Mouse (Mus musculus) granulocyte monocyte progenitor cell, adult 5-6 weeks (primary cell): ENCODE measurements around the gene Fanca. TPM values are rescaled to one million over a fixed set of nuclear protein-coding genes. Genes with fewer than 3 reads are reported as not detected.
A peak's percentile ranks its signal among the peaks of the same experiment; 100 is the strongest.
"Not testable (repeated sequence)": the region's sequence is repeated elsewhere in the genome, so short reads cannot be mapped to it uniquely, and the experiment has no call there.

Source experiments
- ATAC-seq: replicated peaks from 2 replicates; pipeline ENCODE4 v1.8.0; 2016; ENCODE audit warnings: mild to moderate bottlenecking, moderate TSS enrichment, inconsistent platforms; ENCODE audit not compliant: poor library complexity, severe bottlenecking
- total RNA-seq, 2 experiments: library from RNA; stranded (forward) in 1 of 2; stranded (reverse) in 1 of 2; fragments of 200-712, 200-1000 nt in 1 of 2; fragments of >200 nt in 1 of 2; fragmentation: Nextera tagmentation in 1 of 2; gene quantifications; 2 replicates each; pipeline ENCODE4 v1.2.3; 2014 to 2017

Fanca gene
- total RNA-seq, 2 experiments from 2014 or later, result 30.2 to 70.0 TPM

DNA sequence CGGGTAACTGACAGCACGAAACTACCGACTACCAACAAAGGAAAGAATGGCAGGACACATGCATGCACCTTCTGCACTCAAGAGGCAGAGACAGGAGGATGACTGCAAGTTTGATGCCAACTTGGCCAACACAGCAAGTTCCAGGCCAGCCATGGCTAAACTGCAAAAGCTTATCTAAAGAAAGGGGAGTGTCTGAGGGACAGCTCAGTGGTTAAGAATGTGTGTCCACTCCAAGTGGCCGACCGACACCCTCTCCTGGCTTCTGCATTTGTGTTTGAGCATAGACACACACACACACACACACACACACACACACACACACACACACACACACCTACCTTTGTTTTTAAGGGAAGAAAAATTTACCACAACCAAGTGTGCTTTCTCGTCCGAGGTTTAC lies 39.9 kb downstream of the Fanca start:
- ATAC-seq, result no peak

DNA sequence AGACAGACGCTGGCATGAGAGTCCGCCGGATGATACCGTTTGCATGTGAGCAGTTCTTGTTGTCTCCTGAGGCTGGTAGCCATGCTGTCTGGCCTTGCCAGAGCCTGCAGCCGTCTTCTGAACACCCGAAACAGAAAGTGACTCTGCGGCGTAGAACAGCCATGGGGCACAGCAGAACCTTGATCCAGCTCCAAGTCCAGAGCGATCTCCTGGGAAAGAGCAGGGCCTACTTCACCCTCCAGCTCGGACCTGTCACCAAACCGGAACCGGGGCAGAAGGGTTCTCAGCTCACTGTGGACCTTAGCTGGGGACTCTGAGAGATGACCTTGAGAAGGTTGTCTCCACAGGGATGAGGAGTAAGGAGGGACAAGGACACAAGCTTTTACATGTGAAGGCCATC lies 43.3 kb downstream of the Fanca start:
- ATAC-seq, result no peak

GRCm38 (mm10) chr8:123274447-123274846 lies 43.9 kb downstream of the Fanca start:
- ATAC-seq, result no peak

GRCm38 (mm10) chr8:123271901-123272300 lies 46.5 kb downstream of the Fanca start:
- no peak for ATAC-seq

GRCm38 (mm10) chr8:123271147-123271546 lies 47.2 kb downstream of the Fanca start:
- no peak for ATAC-seq

DNA sequence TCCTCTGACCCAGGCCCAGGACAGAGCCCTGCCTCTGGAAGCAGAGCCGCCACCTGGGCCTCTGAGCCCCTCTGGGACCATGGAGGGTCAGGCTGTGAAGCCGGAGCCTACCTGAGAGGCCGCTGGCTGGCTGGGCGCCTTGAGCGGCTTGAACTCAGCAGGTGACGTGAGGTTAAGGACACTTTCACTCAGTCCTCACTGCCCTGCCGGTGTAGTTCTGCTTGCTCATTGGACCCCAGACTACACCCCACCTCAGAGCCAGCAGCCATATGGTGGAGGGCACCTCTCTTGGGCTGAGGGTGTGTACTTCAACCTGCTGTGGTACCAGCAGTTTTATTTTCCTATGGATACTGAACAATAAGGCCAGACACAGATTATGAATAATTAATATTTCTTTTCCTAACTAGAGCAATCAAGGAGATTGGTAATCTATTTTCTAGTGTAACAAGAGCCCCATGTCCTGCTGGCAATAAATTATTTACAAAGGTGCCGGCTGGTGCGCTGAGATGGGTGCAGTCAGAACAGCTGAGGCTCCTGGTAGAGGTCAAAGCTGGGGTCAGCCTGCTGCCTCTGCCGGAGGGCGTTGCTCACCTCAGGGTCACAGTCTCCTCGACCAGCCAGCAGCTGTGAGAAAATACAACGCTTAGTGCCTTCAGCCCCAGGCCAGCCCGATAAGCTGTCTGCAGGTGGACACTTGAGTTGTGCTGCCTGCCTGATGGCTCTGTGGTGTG lies 50.3 kb downstream of the Fanca start:
- no peak for ATAC-seq

- ATAC-seq, result not testable (repeated sequence)
Measured at GRCm38 (mm10) chr8:123257593-123257992, 60.8 kb downstream of the Fanca start.

DNA sequence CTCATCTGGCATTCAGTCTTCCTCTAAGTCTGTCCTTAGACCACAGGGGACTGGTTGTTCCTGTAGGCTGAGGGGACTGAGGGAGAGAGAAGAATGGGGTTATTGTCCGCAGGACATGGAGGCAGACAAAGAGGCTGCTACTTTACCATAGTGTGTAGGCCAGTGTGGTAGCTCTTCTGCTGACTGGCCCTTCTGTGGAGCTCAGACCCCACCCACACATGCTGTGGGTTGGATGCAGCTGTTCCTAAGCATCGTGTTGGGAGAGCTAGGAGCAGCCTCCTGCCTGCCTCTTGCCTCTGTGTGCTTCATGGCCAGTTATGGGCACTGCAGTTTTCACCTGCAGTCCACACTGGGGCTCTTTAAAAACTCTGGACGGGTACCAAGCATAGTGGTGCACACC lies 61.3 kb downstream of the Fanca start:
- ATAC-seq, result no peak

- no peak for ATAC-seq
Measured at GRCm38 (mm10) chr8:123255170-123255569, 63.2 kb downstream of the Fanca start.

GRCm38 (mm10) chr8:123254099-123254885 lies 64.1 kb downstream of the Fanca start, which contains the start of the genes Zfp276 and Vps9d1:
TSS of gene Zfp276 (plus strand) at chr8:123254195.
TSS of gene Vps9d1 (minus strand) at chr8:123254348.
- ATAC-seq, result peak; percentile 85

DNA sequence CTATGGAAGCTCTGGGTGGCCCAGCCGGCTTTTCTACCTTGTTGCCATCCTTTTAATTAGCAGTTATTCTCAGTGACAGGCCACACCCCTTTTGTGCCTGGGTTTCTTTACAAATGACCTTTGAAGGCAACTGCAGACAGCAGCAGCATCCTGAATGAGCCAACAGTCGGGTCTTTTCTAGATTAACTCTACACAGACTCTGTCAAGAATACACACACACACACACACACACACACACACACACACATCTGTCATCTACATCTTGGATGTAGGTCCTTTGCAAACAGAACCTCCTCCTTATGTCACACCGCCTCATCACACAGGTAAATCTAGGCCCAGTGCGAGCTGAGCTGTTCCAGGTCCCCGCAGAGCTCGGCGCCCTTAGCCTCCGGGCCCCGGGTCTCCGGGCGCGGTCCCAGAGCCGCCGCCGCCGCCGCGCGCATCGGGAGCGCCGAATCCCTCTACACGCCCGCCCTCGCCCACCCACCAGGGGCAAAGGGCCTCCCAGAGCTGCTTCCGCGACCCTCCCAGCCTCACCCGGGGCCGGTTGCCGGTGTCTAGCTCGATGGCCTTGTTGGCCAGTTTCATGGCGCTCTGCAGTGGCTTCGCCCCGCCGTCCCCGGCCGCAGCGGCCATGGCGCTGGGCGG lies 64.8 kb downstream of the Fanca start:
- ATAC-seq, result no peak

DNA sequence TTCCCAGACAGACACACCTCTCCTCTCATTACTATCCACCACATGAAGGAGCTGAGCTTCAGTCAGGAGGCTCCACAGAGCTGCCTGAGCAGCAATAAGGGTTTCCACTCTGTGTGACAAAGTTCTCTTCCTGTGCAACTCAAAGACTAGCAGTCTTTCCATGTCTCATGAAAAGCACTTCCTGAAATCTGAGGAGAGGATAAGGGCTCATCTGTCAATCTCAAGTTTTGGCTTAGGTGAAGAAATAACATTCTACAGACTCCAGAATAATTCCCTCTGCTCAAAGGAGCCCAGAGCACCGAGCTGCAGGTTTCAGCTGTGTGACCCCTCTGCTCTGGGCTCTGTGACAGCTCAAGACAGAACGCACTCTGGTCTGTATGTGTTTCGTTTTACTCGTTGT lies 65.5 kb downstream of the Fanca start:
- ATAC-seq, result peak; percentile 28; the same call in 1 of the 2 replicates

DNA sequence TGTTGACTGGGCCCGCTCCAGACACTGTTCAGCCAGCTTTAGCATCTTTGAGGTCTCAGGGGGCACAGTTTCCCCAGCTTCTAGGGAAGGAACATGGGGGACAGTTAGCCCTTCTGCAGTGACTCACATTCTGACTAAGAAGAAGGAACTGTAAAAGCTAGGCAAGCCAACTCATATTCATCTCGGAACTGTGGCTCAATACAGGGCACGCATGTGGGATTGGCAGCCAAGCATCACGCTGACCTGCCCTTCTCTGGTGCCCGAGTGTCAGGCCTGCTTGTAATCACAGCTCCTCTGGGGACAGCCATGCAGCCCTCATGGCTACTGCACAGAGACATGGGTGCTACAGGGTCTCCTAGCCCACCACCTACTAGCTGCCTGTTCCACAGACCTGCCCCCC lies 67.4 kb downstream of the Fanca start:
- no peak for ATAC-seq

DNA sequence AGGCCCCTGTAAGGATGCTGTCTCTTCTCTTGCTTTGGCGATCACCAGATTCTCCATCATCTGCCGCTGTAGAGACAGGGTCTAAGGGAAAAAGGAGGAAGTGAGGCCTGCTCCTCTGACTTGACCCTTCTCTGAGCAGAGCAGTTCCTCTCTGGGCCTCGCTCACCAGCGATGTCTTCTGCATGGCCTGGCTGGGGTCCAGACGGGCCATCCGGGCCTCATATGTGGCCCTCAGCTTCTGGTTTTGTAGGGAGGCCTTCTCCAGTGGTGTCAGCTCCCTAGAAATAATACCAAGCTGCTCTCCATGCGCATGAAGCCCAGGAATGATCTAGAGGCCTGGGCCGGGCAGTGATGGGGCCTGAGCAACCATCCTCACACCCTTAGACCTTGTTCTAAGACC lies 69.8 kb downstream of the Fanca start:
- peak; percentile 75 for ATAC-seq

DNA sequence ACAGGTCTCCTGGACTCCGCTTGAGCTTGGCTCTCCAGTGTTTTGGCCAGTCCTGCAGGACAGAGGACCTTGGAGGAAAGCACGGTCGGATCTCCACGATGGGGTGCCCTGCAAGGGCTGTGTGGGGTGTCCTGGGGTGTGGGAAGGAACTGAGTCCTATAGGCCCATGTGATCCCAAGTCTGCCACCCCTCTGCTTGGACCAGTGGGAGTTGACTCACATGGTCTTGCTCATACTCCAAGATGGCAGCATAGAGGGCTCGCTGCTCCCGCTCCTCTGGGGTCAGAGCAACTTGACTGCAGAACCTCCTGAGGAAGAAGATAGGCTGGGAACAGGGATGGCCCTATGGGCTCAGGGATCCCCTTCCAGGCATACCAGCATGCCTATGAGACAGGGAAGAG lies 70.6 kb downstream of the Fanca start:
- no peak for ATAC-seq

DNA sequence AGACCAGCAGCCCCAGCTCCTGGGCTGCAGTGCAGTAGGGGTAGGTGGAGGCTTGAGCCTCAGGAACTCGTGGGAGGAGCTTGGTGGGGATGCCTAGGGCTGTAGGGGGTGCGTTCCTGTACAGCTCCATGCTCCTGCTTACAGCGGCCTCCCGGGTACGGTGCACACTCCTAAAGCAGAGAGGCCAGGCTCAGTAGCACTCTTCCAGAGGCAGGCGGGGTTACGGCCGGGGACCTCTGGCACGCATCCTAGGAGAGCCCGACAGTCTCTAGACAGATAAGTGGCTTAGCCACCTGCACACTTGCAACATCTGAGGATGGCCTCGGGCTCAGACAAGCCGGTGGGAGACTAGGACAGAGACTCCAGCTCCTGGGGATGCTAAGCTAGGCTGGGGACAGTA lies 72.8 kb downstream of the Fanca start:
- ATAC-seq, result no peak

- no peak for ATAC-seq
Measured at GRCm38 (mm10) chr8:123244382-123244781, 74.0 kb downstream of the Fanca start.

- ATAC-seq, result no peak
Measured at GRCm38 (mm10) chr8:123243053-123243452, 75.3 kb downstream of the Fanca start.

DNA sequence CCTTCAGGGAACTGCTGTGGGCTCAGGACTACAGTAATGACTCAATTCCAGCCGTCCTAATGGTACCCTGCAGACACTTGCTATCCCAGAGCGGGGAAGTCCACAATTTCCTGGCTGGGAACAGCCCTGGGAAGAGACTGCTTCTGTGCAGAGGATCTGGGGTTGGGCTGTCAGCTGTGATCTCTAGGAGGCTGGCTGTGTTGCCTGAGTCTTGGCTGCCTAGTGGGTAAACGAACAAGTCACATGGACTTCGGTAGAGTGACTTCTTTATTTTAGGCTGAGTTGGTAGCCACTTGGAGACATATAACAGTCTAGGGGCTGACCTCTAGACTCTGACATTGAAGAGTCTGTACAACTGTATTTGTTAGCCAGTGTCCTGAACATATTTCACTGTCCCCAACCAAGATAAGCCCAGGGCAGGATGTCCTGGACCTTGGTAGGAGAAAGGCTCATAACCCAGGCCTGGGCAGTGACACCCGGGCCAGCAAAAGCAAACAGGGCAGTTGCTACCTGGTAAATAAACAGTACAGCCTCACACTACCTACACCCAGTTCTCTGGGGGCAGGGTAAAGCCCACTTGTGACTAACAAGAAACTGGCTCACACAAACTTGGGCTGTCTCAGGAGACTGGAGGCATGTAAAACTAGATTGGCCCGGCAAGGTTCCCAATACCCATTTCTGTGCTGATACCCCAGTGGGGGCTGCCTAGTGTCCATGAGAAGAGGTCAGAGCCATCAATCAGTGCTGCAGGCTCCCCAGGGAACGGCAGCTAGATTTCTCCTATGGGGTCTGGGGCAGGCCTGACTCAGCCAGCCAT lies 76.1 kb downstream of the Fanca start:
- no peak for ATAC-seq

GRCm38 (mm10) chr8:123239398-123239797 lies 79.0 kb downstream of the Fanca start:
- no peak for ATAC-seq
